Mouse (Mus musculus): ENCODE results near the gene Brd4. TPM values are rescaled to one million over a fixed set of nuclear protein-coding genes. Genes with fewer than 3 reads are reported as not detected.
A peak's percentile ranks its signal among the peaks of the same experiment; 100 is the strongest.

Brd4 gene
- polyA plus RNA-seq (2012; rRNA removed) = 27.9 and 32.5 TPM in 2 replicates

DNA sequence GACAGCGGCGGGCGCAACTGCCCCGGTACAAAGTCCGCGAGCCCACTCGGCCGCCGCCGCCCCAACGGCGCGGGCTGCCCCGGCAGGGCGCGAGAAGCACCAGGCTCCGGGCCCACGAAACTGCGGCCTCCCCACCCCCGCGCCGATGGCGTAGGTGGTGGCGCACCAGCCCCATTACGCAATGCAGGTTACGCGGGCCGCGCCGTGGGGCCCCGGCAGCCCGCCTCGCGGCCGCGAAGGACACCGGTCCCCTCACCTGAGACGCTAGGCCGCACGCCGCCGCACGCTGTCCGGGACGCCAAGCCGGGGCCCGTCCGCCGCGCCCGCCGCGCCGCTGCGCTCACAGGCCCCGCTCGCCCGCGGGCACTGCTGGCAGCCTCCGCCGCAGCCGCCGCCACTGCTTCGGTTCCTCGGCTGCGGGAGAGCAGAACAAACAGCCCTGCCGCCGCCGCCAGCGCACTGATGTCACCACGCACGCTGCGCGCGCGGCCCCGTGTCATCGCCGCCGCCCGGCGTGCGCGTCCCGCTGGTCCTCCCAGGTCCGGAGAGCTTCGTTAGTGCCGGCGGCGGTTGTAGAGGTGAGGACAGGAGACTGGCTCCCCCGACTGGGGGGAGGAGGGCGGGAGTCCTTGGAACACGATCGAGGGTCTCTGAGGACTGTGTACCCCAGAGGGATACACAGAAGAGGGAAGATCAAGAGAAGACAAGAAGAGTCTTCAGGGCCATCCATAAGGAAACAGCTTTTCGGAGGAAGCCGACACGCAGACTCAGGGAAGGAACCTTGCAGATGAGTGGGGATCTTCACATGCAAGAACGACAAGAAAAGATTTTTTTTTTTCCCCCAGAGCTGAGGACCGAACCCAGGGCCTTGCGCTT is at the start of gene Brd4:
Brd4 (minus strand) TSS at position 461 of the 876 bp plus-strand sequence.
- WGBS = under 1% methylated on average over 90 of the region's 100 CpGs
- DNase-seq (ENCODE audit: low read depth, low spot score) = peak; percentile 70

DNA sequence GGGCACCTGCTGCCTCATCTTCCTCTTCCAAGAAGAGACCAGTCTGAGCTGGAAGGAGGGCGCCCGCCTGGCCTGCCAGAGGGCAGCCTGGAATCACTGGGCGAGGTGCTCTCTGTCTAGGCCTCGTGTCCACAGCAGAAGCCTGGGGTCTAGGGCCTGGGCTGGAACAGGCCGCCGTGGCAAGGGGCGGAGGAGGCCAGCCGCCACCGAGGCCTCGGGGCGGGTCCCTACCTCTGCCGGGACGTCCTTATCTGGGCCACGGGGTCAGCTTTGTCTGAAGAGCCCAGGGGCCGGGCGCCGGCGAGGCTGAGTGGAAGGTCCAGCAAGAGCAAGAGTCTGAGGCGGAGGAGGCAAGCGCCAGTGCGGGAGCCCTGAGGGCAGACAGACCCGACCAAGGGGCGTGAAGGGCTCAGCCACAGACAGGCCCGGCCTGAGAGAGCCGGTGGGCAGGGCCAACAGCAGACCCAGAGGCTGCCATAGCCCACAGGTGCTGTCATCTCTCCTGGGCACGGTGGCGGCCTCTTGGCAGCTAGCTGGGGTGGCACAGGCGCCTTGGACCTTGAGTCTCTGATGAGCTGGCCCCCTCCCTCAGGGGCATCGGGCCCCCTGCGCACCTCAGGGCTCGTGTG is 49.3 kb upstream of the Brd4 start:
- 85% methylated on average over 31 of the region's 31 CpGs for WGBS
- DNase-seq (ENCODE audit: low read depth, low spot score) = no peak

DNA sequence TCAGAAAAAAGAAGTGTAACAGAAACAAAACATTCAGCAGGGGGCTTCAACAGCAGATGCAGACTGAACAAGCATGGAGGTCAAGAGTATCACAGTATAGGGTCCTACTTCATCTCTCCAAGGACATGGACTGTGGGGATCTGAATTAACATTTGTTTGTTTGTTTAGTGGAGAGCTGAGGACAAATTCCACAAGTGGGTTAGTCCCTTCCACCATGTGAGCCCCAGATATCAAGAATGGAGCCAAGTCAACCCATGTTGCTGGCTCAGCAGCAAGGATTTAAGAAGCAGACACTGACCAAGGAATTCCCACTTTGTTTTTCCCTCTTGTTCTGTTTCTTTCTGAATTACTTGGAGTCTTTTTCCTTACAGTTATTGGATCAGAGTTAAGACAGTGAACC is 43.0 kb upstream of the Brd4 start:
- DNase-seq (ENCODE audit: low read depth, low spot score) = no peak

DNA sequence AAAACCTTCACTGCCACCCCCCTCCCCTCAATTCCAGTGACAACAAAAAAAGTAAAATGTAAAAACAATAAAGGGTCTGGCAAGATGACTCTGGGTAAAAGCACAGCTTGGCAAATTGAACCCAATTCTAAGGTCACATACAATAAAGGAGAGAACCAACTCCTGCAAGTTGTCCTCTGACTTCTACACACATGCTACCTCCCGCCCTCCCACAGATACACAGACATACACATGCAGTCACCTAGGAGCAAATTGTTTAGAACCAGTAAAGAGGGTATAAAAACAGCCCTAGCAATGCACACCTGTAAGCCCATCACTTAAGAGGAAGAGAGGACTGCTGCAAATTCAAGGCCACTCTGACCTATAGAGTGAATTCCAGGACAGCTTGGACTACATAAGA is 38.3 kb upstream of the Brd4 start:
- no peak for DNase-seq (ENCODE audit: low read depth, low spot score)
- 97% methylated on average over 1 of the region's 1 CpGs for WGBS

DNA sequence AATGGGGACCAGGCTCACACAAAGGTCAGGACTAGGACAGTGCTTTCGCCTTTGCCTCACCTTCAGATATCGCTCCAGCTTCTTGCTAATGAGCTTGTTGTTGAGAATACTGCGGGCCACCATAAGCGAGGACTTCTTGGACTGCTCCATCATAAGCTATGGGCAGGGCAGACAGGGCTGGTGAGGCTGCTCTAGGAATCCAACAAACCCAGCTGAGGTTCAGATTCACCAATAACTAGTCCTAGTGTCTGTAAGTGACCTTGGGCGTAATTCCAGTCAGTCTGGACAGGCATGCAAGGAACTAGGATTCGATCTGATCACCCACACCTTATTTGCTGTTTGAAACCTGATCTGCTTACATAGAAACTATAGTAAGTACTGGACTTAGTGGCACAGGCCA is 37.3 kb upstream of the Brd4 start:
- 5% methylated on average over 6 of the region's 6 CpGs for WGBS
- DNase-seq (ENCODE audit: low read depth, low spot score) = no peak

DNA sequence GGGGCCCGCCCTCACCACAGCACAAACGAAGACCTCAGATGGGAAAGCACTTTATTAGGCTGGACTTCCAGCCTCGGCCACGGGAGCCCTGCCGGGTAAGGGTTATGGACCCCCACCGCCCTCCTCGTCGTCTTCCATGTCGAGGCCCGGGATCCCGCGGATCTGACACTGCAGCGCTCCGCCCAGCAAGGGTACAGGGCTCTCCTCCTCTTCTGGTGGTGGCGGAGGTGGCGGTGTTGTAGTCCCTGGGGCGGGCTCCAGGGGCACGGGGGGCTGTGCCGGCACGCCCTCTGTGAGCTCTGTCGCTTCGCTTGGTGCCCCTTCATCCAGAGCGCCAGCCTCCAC is 36.8 kb upstream of the Brd4 start:
- no peak for DNase-seq (ENCODE audit: low read depth, low spot score)
- 1% methylated on average over 23 of the region's 23 CpGs for WGBS

DNA sequence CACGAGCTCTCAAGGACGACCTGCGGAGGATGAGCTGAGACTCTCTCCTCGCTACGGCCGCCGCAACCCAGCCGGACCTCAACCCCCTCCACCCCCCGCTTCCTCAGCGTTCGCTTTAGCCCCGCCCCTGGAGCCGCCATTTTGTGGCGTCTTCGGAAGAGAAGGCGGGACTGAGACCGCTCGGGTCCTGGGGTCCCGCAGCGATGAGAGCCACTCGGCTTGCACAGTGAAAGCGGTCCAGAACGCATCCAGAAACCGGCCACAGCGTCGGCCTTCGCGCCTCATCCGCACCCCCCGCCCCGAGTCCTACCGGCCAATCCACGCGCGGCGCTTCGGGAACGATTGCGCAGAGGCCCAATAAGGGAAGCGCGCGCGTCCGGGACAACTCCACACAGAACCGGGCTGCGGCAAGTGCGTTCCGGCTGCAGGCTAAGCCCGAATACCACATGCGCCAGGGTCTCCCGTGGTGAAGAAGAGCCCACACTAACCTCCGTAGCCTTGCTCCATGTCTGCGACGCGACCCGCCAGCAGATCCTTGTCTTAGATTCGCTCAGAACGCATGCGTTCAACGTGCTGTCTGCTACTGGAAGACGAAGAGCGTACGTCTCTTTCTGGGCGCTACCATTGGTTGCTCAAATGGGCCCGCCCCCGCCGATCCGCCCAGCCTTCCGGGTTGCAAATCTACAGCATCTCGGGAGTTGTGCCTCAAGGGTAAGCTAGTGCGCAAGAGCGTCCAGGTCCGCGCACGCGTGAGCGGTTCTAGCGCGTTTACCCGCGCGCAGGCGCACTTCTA is 36.3 kb upstream of the Brd4 start, which contains the start of gene Akap8:
Akap8 (minus strand) TSS at position 642 of the 793 bp plus-strand sequence.
- WGBS = under 1% methylated on average over 83 of the region's 83 CpGs
- DNase-seq (ENCODE audit: low read depth, low spot score) = peak; percentile 93

DNA sequence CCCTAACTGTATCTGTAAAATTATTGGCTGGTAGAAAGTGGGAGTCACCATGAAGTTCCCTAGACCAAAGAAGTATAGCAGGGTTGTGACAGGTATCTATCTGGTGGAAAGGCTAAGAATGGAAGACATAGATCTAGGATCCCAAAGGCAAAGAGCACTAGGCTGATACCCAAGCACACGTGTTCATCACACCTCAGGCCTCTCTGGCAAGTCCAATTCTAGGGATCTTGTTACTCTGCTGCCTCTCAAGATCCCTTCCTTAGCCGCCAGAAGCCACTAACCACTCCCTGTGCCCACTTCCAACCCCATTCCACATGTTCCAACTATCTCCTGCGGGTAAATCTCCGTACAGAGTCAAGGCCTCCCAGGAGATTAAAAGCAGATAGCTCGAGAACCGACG is 35.4 kb upstream of the Brd4 start:
- WGBS = 1% methylated on average over 7 of the region's 7 CpGs
- no peak for DNase-seq (ENCODE audit: low read depth, low spot score)

DNA sequence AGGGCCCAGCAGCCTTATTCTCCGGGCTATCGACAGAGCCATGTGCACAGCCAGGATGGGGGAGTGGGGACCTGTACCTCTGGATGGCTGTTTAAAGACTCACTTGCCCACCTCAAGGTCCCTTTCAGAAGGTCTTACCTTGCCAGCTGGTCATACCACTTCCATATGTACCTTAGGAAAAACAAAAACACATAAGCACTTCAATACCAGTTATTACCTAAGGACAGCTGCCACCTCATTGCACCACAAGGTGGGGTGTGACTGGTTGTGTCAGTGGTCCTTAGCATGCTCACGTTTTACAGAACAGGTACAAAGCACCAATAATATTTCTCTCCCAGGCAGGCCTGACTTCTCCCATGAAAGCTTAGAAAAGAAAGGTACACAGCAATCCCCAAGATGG is 33.2 kb upstream of the Brd4 start:
- DNase-seq (ENCODE audit: low read depth, low spot score) = no peak
- WGBS = 77% methylated on average over 3 of the region's 3 CpGs

DNA sequence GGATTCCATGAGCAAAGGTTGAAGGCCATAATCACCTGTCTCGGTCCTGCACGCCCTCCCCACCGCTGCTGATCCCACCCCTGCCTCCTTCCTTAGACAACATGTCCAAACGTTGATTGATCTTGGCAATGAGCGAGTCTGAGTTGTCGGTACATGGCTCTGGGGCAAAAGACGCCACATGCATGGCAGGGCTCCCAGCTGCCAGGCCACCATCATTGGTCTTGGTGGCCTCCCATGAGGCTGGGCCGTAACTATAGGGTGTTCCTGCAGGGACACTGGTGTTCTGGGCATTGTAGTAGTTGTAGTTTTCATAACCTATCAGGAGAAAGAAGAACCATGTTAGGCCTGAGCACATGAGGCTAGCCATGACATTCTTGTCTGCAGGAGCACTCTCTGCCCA is 32.5 kb upstream of the Brd4 start:
- 91% methylated on average over 8 of the region's 8 CpGs for WGBS
- DNase-seq (ENCODE audit: low read depth, low spot score) = no peak

DNA sequence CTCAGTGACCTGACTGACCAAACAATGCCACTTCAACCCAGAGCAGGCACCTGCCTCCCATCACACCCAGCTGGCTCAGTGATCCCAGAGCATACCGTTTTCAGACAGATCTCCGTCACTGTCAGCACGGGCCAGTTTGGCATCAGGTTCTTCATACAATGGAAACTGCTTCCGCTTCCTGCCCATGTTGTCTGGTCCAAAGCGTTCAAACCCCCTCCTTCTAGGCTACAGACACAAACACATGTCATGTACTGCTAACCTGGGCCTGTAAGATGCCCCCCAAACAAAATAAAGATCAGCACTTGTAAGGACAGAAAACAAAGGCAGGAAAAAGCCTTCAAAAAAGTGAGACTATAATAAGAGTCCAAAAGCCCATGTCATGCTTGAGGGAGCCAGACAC is 31.0 kb upstream of the Brd4 start:
- WGBS = 94% methylated on average over 5 of the region's 5 CpGs
- DNase-seq (ENCODE audit: low read depth, low spot score) = no peak

DNA sequence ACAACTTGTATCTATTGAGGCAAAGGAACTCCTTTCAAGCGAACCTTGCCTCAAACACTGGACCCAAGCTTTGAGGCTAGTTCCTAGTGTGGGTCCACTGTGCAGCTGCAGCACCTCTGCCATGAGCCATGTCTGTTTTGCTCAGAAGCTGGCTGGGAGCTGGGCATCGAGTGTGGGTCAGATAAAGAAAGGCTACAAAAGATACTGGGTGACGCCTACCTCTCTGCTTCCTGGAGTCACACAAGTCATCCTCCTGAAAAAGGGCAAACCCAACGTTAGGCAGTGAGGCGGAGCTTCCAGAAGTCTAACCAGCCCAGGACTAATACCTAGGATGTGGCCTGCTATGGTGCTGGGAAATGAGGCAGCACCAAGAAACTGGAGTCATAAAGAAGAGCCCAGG is 29.4 kb upstream of the Brd4 start:
- WGBS = 75% methylated on average over 5 of the region's 5 CpGs
- DNase-seq (ENCODE audit: low read depth, low spot score) = no peak

DNA sequence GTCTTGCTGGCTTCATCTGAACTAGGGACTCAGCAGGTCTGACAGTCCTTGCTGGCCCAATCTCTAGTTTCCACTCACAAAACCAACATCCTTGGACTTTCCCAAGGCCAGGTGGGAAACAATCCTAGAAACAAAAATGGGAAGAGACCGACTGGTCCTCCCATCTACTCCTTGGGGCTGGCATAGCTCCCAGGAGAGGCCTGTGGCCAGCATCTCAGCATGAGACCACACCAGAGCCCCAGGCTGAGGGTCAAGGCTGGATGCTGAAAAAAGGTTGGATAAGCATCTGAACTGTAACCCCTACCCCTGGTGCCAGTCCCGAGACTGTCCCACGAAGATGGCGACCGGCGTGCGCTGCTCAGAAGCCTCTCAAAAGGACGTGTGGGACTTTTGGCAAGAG is 28.3 kb upstream of the Brd4 start:
- WGBS = 92% methylated on average over 8 of the region's 8 CpGs
- no peak for DNase-seq (ENCODE audit: low read depth, low spot score)

DNA sequence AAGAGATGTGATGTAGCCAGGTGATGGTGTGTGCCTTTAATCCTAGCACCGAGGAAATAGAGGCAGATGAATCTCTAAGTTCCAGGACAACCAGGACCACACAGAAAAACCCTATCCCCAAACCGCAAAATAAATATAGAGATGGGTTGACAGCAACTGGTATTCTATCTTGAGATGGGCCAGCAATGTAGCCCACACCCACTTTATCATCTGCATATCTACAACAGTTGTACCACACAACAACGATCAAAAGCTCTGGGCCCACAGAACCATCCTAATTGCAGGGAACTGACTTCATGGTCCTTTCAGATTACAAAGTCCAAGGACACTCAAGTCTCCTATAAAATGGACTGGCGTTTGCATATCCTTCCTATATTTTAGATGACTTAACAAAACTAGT is 23.4 kb upstream of the Brd4 start:
- no peak for DNase-seq (ENCODE audit: low read depth, low spot score)
- WGBS = 70% methylated on average over 4 of the region's 4 CpGs

DNA sequence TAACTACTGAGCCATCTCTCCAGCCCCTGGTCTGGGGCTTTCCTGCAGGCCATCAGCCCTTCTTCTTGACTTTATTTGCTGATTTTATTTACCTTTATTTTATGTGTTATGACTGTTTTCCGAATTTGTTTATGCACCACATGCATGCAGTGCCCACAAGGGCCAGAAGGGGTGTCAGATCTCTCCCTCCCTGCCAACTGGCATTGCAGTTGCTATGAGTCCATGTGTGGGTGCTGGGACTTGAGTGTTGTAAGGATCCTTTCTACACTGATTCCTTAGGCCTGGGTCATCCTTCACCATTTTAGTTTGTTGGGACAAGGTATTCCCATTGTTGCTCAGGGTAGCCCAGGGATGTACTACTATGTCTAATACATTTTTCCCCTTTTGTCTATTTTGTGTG is 13.6 kb upstream of the Brd4 start:
- DNase-seq (ENCODE audit: low read depth, low spot score) = no peak
- 77% methylated on average over 1 of the region's 1 CpGs for WGBS

DNA sequence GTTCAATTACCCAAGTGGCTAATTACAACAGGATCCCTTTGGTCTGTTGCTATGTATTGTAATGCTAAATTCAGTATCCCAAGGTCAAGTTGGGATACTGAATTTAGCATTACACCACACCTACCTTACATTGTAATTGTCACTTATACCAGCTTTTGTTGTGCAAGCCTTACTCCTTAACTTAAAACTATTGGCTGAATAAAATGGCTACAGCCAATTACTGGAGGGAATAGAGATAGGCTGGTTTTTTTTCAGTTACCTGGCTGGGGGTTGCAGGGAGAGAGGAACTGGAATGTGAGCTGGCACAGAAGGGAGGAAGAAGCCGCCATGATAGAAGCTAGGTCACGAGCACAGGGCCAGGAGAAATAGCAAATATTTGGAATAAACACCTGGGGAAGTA is 11.4 kb upstream of the Brd4 start:
- WGBS = 82% methylated on average over 2 of the region's 2 CpGs
- DNase-seq (ENCODE audit: low read depth, low spot score) = no peak

DNA sequence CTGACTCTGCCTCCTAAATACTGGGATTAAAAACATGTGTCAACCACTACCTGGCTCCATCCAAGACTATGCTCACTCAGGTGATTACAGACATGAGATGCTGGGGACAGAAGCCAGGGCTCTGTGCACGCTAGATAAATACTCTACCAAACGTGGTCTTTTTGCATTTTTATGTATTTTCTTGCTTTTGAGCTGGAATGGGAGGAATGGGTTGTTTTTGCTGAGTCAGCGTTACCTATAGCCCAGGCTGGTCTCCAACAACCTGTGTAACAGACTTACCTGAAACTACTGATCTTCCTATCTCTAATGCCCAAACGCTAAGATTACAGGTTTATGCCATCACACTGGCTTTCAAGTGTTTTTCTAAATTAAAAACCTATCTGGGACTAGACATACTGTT is 10.6 kb upstream of the Brd4 start:
- no peak for DNase-seq (ENCODE audit: low read depth, low spot score)
- WGBS = 81% methylated on average over 4 of the region's 4 CpGs

DNA sequence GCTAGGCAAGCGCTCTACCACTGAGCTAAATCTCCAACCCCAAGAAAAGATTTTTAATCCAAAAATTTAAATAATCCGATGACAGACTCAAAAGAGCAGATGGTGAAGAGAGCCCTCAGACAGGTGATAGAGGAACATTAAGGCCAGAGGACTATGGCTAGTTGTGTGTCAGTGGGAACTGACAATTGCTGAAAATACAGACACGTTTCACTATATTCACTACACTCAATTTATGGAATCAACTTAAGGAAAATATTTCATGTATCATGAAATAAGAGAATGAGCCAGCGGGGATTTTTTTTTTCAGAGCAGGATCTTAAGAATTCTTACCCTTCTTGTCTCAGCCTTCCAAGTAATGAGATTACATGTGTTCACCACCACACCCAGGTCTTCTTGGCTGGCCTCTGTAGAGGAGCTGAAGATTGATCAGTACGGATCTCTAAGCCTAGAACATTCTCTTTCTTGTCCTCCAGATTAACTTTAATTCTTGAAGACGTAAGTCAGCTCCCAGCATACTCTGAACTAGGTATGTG is 682 bp upstream of the Brd4 start:
- DNase-seq (ENCODE audit: low read depth, low spot score) = no peak
- 21% methylated on average over 6 of the region's 6 CpGs for WGBS

DNA sequence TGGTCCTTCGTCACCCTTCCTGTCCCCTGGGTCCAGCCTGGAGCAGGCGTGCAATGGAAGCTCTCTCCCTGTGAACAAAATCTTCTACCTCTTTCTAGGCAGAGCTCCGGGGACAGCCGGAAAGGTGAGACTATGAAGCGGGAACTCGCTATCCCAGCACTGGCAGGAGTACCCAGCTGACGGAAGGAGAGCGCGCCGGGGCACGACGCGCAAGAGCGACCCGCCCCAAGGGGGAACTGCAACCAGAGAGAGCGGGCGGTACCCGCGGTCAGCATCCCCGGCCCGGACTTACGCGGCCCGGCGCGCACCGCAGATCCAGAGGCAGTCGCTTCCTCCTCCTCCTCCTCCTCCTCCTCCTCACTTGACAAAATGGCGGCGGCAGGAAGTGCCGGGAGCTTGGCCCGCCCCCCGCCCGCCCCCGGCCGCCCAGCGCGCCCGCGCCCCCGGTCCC is 726 bp downstream of the Brd4 start:
- no peak for DNase-seq (ENCODE audit: low read depth, low spot score)
- under 1% methylated on average over 32 of the region's 41 CpGs for WGBS

DNA sequence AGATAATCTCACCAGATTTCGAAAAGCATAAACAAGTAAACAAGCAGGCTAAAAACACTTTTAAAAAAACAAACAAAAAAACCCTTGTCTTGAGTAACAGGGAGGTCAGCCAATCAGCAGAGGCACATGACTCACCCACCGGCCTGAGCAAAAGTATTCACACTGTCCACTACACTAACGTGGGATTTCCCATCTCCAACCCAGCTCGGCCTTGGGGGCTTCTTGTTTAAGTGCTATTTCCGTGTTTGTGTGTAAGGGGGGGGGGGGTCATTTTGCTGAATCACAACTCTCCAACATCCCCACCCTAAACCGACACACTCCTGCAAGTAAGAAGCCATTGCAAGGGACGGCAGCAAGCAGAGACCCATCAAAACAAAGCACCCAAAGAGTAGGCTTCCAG is 1.2 kb downstream of the Brd4 start:
- 3% methylated on average over 7 of the region's 7 CpGs for WGBS
- no peak for DNase-seq (ENCODE audit: low read depth, low spot score)

All from large intestine, adult 2 months (tissue).